Mouse (Mus musculus) left cerebral cortex, adult 11 months (tissue): Measurements from ENCODE around the gene Cnga4.
"Not testable (repeated sequence)": the region's sequence is repeated elsewhere in the genome, so short reads cannot be mapped to it uniquely, and the experiment has no call there.

Source experiments
- DNase-seq: peaks from one replicate; pipeline ENCODE4 v3.0.0; 2022; ENCODE audit warnings: low spot score

Cnga4 gene

GRCm38 (mm10) chr7:105404268-105404667, at the start of gene Cnga4:
Gene Cnga4 (plus strand): TSS chr7:105404568.
- DNase-seq, result no peak

DNA sequence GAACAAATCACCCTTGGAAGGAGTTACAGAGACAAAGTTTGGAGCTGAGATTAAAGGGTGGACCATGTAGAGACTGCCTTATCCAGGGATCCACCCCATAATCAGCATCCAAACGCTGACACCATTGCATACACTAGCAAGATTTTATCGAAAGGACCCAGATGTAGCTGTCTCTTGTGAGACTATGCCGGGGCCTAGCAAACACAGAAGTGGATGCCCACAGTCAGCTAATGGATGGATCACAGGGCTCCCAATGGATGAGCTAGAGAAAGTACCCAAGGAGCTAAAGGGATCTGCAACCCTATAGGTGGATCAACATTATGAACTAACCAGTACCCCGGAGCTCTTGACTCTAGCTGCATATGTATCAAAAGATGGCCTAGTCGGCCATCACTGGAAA, 48.3 kb upstream of the Cnga4 start:
- not testable (repeated sequence) for DNase-seq

DNA sequence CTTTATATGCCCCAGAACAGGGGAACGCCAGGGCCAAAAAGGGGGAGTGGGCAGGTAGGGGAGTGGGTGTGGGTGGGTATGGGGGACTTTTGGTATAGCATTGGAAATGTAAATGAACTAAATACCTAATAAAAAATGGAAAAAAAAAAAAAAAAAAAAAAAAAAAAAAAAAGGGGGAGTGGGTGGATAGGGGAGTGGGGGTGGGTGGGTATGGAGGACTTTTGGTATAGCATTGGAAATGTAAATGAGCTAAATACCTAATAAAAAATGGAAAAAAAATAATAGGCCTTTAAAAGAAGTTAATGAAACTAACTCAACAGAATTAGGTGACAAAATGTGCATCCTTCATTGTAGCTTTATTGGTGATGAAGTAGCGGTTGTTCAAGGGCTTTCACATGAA, 47.9 kb upstream of the Cnga4 start:
- DNase-seq, result not testable (repeated sequence)

DNA sequence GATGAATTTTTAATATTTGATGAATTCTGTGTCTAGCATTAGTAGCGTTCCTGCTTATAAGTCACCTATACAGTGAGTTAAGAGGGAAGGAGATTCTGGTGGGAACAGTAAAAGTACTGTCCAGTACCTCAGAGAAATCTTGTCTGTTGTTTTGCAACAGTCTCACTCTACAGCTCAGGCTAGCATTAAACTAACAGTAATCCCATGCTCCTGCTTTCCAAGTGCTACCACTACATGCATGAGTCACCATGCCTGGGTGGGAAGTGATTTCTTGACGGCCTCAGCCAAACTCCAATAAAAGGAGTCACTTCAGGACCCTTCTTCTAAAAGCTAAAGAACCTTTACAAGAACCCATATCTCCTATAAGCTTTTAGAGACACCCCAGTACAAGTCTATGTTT, 42.7 kb upstream of the Cnga4 start:
- no peak for DNase-seq

DNA sequence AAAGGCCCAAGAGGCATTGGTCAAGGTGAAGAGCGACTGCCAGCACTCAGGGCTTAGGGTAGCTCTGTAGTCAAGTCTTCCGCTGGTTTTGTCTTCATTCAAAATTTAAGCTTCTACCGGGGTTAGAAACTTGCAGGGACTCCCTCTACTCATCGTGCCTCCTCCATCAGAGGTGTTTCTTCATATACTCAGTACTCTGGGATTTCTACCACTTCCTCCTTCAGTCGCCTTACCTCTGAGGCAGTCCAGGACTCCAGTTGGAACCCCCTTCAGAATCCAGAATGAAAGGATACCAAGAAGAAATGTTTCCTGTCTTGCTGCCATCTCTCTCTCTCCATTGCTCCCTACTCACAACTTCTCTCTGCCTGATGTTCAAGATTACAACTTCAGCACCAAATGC, 37.1 kb upstream of the Cnga4 start:
- no peak for DNase-seq

DNA sequence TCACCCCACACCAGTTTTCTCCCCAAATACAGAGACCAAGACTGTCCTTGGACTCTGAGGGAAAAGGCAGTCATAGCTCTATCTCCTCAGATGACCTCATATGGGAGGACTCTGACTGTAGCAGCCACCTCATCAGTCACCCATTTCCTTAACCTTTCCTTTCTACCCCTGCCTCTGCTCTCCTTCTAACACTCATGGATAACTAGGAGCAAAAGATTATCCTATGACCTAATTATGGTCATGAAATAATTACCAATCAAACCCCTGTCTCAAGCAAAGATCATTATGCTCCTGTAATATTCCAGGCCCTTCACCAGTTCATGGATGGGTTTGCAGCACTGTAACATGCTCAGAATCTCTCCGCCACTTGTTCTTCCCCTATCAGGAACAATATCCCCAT, 36.4 kb upstream of the Cnga4 start, which contains the start of gene Olfr692:
Olfr692 (plus strand) TSS at position 301 of the 400 bp plus-strand sequence.
- no peak for DNase-seq

DNA sequence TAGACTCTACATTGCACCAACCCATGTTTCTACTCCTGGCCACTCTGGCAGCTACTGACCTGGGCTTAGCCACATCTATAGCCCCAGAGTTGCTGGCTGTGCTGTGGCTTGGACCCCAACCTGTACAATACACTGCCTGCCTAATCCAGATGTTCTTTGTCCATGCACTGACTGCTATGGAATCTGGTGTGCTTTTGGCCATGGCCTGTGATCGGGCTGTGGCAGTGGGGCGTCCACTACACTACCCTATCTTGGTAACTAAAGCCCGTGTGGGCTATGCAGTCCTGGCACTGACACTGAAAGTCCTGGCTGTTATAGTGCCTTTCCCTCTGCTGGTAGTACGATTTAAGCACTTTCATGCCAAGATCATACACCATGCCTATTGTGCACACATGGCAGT, 35.8 kb upstream of the Cnga4 start:
- DNase-seq, result no peak

DNA sequence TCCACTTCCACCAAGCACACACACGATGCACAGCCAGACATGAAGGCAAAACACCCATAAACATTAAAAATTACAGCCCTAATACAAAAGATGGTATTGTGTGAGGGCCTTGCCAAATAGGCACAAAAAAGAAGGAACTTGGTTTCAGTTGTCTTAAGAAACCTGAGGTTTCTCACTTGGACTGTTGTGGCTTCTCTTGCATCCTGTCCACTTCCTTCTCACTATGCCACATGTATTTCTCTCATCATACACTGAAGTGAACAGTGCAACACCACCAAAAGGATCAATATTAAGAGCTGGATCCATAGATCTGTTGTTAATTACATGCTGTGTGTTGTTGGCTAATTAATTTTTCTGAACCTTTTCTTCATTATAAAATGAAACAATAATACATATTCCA, 31.5 kb upstream of the Cnga4 start:
- DNase-seq, result no peak

DNA sequence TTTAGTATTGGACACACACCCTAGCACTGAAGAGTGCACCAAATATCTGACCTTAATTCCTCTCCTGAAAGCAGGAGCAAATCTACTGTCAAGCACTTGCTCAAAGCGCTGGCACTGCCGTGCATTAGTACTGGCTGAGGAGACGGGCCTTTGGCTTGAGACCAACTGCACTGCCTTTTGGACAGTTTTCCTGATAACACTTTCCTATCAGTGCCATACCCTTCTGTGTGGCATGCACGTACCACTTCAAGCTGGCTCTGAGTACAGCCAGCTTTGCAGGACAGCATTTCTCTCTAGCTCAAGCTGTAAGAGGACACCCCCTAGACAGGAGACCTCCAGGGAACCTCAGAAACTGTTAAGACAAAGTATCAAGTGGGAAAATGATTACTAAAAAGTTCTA, 30.9 kb upstream of the Cnga4 start:
- no peak for DNase-seq

GRCm38 (mm10) chr7:105373976-105374375, 30.4 kb upstream of the Cnga4 start:
- peak; percentile 8 for DNase-seq

DNA sequence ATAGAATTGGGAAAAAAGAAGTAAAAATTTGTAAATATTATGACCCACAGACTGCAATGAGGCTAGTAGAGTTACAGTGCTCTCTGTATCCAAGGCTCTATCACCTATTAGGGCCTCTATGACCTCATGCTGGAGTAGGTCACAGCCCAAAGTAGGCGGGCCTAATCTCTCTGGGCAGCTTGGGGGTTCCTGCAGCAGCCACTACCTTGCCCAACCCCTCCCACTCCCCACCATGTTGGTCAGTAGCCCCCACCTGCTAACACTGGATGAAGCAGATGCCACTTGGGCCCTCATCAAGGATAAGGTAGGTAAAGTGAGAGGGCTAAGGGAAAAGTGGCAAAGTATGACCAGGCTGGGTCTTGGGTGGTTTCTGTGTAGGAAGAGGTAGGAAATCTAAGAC, 29.5 kb upstream of the Cnga4 start, which contains the start of gene Gm5901:
Gm5901 (plus strand) TSS at position 173 of the 400 bp plus-strand sequence.
- no peak for DNase-seq

- no peak for DNase-seq
Measured at GRCm38 (mm10) chr7:105380329-105380728, 24.0 kb upstream of the Cnga4 start.

GRCm38 (mm10) chr7:105387696-105388095, 16.7 kb upstream of the Cnga4 start:
- no peak for DNase-seq

DNA sequence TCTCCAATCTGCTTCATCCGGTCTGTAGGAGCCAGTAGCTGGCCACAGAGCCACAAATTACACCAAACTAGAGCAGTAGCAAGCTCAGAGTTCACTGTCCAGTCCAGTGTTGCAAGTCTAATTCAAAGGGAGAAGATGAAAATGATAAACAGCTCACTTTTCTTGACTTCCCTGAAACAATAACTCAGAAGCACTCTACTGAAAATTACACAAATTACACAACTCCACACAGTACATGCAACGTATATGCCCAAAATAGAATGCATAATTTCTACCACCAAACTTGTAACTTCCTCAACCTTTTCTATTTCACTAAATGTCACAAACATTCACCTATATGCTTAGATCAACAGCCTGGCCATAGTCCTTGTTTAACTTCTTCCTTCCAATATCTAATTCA, 14.1 kb upstream of the Cnga4 start:
- DNase-seq, result no peak

- DNase-seq, result no peak
Measured at GRCm38 (mm10) chr7:105394606-105395005, 9.8 kb upstream of the Cnga4 start.

- DNase-seq, result no peak
Measured at GRCm38 (mm10) chr7:105395131-105395820, 9.1 kb upstream of the Cnga4 start.

DNA sequence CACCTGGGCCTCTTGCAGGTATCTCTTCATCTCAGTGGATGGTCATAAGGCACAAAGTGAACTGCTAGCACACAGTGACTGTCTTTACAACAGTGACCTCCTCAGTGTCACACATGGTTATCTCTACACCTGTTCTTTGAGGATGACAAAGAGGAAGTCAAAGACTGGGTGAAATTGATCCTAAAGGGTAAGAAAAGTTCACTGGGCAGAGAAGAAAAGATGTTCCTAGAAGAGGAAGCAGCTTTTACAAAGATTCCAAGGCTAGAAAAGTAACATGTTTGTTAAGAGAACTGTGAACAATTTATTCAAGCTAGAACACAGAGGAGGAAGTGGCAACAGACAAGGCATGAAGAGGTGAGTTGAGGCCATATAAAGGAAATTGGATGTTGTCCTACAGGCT, 8.2 kb upstream of the Cnga4 start:
- DNase-seq, result no peak

DNA sequence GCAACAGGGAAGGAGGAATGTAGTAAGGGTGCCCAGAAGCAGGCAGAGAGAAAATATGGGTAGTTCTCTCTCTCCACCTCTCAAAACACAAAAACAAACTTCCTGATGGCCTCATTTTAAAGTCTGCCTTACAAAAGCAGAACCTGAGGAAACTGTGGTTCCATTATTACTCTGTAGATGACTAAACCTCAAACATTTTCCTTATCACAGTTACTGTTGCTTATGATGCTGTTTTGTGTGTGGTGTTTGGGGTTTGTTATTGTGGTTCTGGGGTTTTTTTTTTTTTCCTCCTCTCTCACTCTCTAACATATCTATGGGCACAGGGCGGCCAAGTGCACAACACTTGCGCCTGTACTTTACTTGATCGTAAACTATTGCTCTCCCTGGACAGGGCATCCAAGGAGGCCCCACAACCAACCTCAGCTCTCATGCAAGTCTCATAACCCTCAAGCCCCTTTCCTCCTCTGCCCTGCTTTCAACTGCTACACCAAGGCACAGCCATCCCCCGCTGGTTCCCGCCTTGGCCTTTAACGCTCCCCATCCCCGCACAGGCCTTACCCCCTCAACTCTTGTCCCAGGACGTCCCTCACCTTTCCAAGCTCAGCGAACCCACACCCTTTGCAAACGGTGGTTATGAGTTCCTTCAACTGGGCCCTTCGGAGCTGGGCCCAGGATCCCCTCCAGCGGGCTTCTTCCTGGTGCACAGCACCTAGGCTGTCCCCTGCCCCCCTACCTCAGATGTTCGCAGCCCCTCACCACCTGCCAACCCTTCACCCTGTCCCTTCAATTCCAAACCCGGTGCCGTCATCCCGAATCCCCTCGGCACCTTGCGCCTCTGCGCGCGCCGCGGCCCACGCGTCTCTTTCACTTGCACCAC, 5.1 kb upstream of the Cnga4 start:
- DNase-seq, result no peak

GRCm38 (mm10) chr7:105399935-105400624, 4.3 kb upstream of the Cnga4 start, which contains the start of gene Fam160a2:
Gene Fam160a2 (minus strand): TSS chr7:105400054.
- peak; percentile 98 for DNase-seq

GRCm38 (mm10) chr7:105406322-105406721, 2.0 kb downstream of the Cnga4 start:
- DNase-seq, result no peak

DNA sequence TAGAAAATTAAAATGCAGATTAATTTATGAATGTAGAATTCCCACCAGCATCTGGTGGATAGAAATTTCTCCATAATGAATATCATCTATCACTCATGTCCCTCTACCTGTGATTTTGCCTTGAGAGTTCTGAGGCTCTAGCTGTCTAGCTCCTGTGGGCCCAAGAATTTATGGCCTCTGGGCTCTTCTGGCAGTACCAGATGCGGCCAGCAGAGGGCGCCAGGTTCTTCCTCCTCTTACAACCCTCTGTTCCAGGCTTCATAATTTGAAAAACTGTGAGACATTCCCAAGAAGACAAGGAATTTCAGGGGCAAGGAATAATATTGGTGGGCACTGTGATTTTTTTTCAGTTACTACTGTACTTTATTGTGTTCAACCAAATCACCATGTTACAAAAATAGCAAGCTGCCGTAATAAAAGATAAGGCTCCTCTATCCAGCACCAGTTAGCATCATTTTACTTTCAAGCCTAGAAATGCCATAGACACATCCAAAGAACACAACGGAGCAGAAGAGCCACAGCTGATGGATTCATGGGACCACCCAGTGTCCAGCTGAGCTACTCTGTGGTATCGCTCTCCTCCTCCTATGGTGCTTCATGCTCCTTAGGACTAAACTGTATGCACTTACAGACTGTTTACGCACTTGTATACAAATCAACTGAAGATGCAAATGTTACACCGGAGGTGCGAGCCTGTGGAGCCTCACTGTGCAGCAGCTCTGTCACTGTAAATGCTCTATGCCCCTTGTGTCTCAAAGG, 7.7 kb downstream of the Cnga4 start:
- peak; percentile 75 for DNase-seq

DNA sequence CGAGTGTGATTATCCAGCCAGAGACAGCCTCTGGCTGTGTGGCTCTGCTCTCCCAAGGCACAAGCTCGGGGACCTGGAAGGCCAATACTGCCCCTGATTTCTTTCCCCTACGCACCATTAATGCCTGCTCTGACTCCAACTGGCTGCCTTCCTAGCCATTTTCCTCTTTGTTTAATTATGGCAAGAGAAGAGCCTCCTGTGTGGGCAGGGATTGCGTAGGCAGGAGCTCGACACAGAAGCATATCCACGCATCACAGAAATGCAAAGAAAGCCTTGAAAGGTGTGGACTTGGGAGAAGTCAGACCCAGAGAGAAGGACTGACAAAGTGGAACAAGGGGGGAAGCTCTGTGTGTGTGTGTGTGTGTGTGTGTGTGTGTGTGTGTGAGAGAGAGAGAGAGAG, 10.0 kb downstream of the Cnga4 start:
- DNase-seq, result no peak
